Mouse (Mus musculus) fat pad, adult 2 months (tissue): ENCODE measurements around the gene Rnase9.
A peak's percentile ranks its signal among the peaks of the same experiment; 100 is the strongest.

Source experiments
- DNase-seq: peaks from one replicate; pipeline ENCODE4 v3.0.0-alpha.2; 2011; ENCODE audit warnings: low read depth, low spot score; ENCODE audit errors: extremely low read depth

The Rnase9 gene

GRCm38 (mm10) chr14:51041769-51042168, at the start of gene Rnase9:
TSS of gene Rnase9 (minus strand) at chr14:51041869.
- no peak for DNase-seq

DNA sequence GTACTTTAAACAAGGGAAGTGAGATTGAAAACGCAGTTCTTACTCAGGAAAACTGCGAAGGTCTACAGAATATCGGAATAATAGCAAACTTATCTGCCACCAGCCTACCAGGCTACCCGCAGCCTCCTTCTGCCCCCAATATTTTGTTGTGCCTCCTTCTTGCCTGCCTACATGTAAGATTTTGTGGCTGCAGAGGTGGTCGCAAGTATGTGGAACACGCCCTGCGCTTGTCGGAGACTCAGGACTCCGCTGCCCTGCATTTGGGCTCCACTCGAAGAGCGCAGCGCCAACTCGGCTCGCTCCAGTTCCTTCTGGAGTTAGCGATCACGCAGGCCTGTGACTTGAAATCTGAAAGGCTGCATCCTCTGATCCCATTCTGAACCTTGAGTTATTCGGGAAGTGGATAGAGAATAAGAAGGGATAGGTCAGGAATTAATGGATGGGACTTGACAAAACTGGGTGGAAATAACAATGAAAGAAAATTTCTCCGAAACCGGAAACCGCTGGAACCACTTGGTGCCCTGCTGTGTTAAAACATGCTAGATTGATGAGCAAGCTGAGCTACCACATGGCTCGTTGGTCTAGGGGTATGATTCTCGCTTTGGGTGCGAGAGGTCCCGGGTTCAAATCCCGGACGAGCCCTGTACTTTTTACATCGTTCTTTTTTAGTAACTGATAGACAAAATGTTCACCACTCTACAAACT, 48.6 kb upstream of the Rnase9 start:
- no peak for DNase-seq

DNA sequence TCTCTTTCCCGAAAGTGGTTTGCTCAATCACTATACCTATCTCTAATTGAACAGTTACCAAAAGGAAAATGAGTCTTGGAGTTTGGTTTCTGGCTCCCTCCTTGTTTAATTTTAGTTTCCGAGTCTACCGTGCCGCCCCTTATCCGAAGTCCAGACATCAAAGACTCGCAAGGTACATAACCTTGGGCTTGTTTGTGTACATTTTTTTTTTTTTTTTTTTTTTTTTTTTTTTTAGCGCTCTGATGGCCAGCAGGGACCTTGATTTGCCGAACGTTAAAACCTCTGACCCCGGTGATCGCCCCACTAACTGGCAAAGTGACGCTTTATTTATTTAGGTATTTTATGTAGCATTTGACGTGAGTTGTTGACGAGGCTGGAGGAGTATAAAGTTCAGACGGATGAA, 48.0 kb upstream of the Rnase9 start:
- no peak for DNase-seq

- DNase-seq = peak; percentile 83
Observed at GRCm38 (mm10) chr14:51088970-51089673, 47.5 kb upstream of the Rnase9 start.

GRCm38 (mm10) chr14:51088166-51088969, 46.7 kb upstream of the Rnase9 start:
- no peak for DNase-seq

DNA sequence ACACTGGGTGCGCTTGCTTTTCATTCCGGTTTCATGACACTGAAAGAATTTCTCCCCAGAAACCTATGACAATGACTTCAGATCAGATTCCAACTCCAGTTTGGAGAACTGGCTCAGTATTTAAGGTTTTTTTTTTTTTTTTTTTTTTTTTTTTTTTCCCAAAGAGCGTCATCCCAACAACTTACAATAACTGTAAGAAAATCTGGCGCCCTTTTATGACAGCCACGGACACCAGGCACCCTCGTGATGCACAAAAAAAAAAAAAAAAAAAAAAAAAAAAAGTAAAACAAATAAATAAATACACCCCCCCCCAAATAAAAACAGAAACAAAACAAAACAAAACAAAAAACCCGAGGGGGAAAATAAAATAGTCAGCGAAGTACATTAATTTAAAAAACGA, 46.1 kb upstream of the Rnase9 start:
- DNase-seq = no peak

GRCm38 (mm10) chr14:51085911-51086310, 44.2 kb upstream of the Rnase9 start:
- no peak for DNase-seq

GRCm38 (mm10) chr14:51085086-51085485, 43.4 kb upstream of the Rnase9 start:
- DNase-seq = no peak

- no peak for DNase-seq
Observed at GRCm38 (mm10) chr14:51083805-51084204, 42.1 kb upstream of the Rnase9 start.

- no peak for DNase-seq
Observed at GRCm38 (mm10) chr14:51082599-51083581, 41.2 kb upstream of the Rnase9 start.

GRCm38 (mm10) chr14:51081035-51081434, 39.4 kb upstream of the Rnase9 start:
- DNase-seq = no peak

- no peak for DNase-seq
Observed at GRCm38 (mm10) chr14:51079180-51079579, 37.5 kb upstream of the Rnase9 start.

GRCm38 (mm10) chr14:51074335-51074734, 32.7 kb upstream of the Rnase9 start, which contains the start of gene Olfr750:
TSS of gene Olfr750 (minus strand) at chr14:51074435.
- no peak for DNase-seq

- no peak for DNase-seq
Observed at GRCm38 (mm10) chr14:51069617-51070016, 27.9 kb upstream of the Rnase9 start.

- DNase-seq = no peak
Observed at GRCm38 (mm10) chr14:51068956-51069355, 27.3 kb upstream of the Rnase9 start.

GRCm38 (mm10) chr14:51060761-51061160, 19.1 kb upstream of the Rnase9 start:
- no peak for DNase-seq

GRCm38 (mm10) chr14:51057401-51057831, 15.7 kb upstream of the Rnase9 start, which contains the start of gene Rnase12:
TSS of gene Rnase12 (minus strand) at chr14:51057661.
- DNase-seq = no peak

DNA sequence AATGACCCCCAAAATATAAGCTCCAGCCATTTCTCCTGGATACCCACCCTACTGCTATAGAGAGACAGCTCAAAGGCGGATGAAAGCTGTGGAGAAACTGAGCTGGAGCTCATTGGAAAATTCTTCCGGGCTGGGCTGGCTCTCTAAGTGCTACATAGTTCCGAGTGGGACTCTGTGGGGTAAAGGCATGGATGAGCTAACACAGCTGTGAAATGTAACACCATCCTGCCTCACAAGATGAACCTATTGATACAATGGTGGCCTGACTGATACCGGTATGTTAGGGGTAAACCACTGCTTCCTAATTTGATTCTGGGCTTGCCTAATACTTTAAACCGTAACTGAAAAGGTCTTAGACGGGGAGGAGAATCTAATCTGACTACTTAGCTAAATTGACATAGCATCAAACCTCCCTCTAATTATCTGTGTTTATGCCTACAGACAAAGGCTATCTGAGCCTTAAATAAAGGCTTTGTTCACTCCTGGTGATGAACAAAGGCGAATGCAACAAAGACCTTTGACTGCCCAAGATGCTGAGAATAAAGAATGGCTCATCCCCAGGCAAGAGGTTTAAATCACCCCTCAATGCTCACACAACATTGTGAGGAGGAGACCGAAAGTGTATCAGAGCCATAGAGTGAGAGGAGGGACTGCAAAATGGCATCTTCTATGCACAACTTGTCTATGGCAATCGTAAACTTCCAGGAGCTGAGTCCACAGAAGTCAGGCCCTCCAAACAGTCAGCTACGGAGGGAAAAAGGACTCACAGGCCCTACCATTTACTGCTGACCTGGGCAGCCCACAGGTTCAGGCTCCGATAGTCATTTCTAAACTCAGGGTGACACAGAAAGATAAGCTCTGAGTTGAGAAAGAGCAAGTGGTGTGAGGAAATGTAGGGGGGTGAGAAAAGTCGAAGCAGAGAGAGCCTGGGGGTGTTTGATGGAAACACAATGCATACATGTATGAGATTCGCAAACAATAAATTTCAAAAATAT, 12.9 kb upstream of the Rnase9 start:
- DNase-seq = no peak

GRCm38 (mm10) chr14:51053176-51053575, 11.5 kb upstream of the Rnase9 start:
- DNase-seq = peak; percentile 99
